In the genomic region with DNA sequence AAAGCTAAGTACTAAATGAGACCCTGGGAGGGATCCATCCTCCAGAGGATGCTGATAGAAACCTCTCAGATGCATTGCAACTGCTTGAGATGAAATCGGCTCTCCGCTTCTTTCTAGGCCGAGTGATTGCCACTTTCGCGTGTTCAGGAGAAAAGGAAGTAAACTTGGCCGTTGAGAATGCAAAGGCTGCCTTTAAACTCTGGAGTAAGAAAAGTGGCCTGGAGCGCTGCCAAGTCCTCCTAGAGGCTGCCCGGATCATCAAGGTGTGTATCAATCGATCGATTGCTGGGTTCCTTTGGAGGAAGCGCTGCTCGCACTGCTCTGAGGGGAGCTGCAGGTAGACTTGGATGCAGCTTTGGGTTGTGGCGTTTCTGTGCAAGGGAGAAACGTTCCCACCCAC, we compare ENCODE assay signal across 21 mouse cellular contexts.
"Had no signal": no experiment of that assay in that cellular context is flagged by ENCODE, and none has a peak within 500 bp of the region (broad histone marks: within the 10 kb centered on the region; RNA-seq: fewer than 3 reads in every experiment).

No protein-coding gene starts in this region.

- H3K4me2 ChIP-seq: kidney, embryonic 15.5 days; limb, embryonic 12.5 days; limb, embryonic 15.5 days; lung, embryonic 15.5 days; midbrain, embryonic 13.5 days; neural tube, embryonic 13.5 days; stomach, embryonic 15.5 days had no signal

- H3K27me3 ChIP-seq: kidney, embryonic 15.5 days; limb, embryonic 12.5 days; limb, embryonic 15.5 days; lung, embryonic 15.5 days; megakaryocyte, embryonic 14.5 days; midbrain, embryonic 13.5 days; neural tube, embryonic 13.5 days; stomach, embryonic 15.5 days had no signal

- H3K4me3 ChIP-seq: kidney, embryonic 15.5 days; limb, embryonic 12.5 days; limb, embryonic 15.5 days; lung, embryonic 15.5 days; megakaryocyte, embryonic 14.5 days; midbrain, embryonic 10.5 days; midbrain, embryonic 13.5 days; myocyte; neural tube, embryonic 13.5 days; stomach, embryonic 15.5 days had no signal

- H3K27ac ChIP-seq: kidney, embryonic 15.5 days; limb, embryonic 12.5 days; limb, embryonic 15.5 days; liver, embryonic 14.5 days; lung, embryonic 15.5 days; midbrain, embryonic 10.5 days; midbrain, embryonic 13.5 days; neural tube, embryonic 13.5 days; stomach, embryonic 15.5 days had no signal

- ATAC-seq: intestine, embryonic 16.5 days; midbrain, embryonic 13.5 days; midbrain, embryonic 16.5 days had no signal

- H3K9me3 ChIP-seq: kidney, embryonic 15.5 days; limb, embryonic 12.5 days; limb, embryonic 15.5 days; lung, embryonic 15.5 days; megakaryocyte, embryonic 14.5 days; midbrain, embryonic 10.5 days; midbrain, embryonic 13.5 days; neural tube, embryonic 13.5 days; stomach, embryonic 15.5 days had no signal

- H3K4me1 ChIP-seq: stomach, embryonic 15.5 days had no signal

- DNase-seq: kidney, adult 8-10 months; kidney, postnatal 14 days; kidney, postnatal 4 days; left cerebral cortex, postnatal 4 days; lung, adult 18-20 months; lung, postnatal 10 days; lung, postnatal 36 days; thymus, postnatal 25 days had no signal

- H3K9ac ChIP-seq: kidney, embryonic 15.5 days; limb, embryonic 12.5 days; limb, embryonic 15.5 days; liver, embryonic 14.5 days; lung, embryonic 15.5 days; midbrain, embryonic 13.5 days; neural tube, embryonic 13.5 days; stomach, embryonic 15.5 days had no signal
